Mouse (Mus musculus) forebrain, embryonic 12.5 days (tissue): Measurements from ENCODE around the gene Asb7. TPM values are rescaled to one million over a fixed set of nuclear protein-coding genes. Genes with fewer than 3 reads are reported as not detected.

Source experiments
- ATAC-seq: fragments of 200-750 bp; cut with Nextera tagmentation; 2 replicates; pipeline ENCODE4 v1.8.0; 2017; ENCODE audit warnings: moderate TSS enrichment; ENCODE audit not compliant: low FRiP score
- H3K27ac ChIP-seq: fragments of 300-500 bp; sonication (generic); 2 replicates; pipeline ENCODE4 v1.5.1; 2016; ENCODE audit warnings: mild to moderate bottlenecking
- H3K27me3 ChIP-seq: fragments of 300-500 bp; sonication (generic); 2 replicates; pipeline ENCODE4 v1.6.1; 2016; ENCODE audit warnings: mild to moderate bottlenecking
- H3K36me3 ChIP-seq: fragments of 300-500 bp; sonication (generic); replicated peaks from 2 replicates; pipeline ENCODE4 v1.6.1; 2016; ENCODE audit warnings: mild to moderate bottlenecking
- H3K4me1 ChIP-seq: fragments of 300-500 bp; sonication (generic); 2 replicates; pipeline ENCODE4 v1.6.1; 2016
- H3K4me2 ChIP-seq: fragments of 300-500 bp; sonication (generic); 2 replicates; pipeline ENCODE4 v1.6.1; 2016; ENCODE audit warnings: mild to moderate bottlenecking, moderate library complexity
- H3K4me3 ChIP-seq: fragments of 300-500 bp; sonication (generic); replicated peaks from 2 replicates; pipeline ENCODE4 v1.5.1; 2016; ENCODE audit warnings: mild to moderate bottlenecking
- H3K9ac ChIP-seq: fragments of 300-500 bp; sonication (generic); 2 replicates; pipeline ENCODE4 v1.6.1; 2016; ENCODE audit warnings: mild to moderate bottlenecking
- H3K9me3 ChIP-seq: fragments of 300-500 bp; sonication (generic); 2 replicates; pipeline ENCODE4 v1.6.1; 2016
- WGBS: fragments of 180-500 bp; shearing (Covaris S2); methylation state at CpG from one replicate; pipeline ENCODE4 v1.1.7; 2016; 5-methylcytosine and 5-hydroxymethylcytosine counted together
- polyA plus RNA-seq: library from polyadenylated mRNA; unstranded; fragments of >200 nt; fragmentation: Nextera tagmentation; extraction: Ambion mirVana; gene quantifications from 2 replicates; pipeline ENCODE4 v1.2.1, GENCODE M21; 2016

Asb7 gene
- polyA plus RNA-seq, 1 experiment from 2014 or later = 18.5 TPM

GRCm38 (mm10) chr7:66694467-66694866 lies 5.1 kb upstream of the Asb7 start:
- Histone ChIP-seq H3K27ac (no peak overlapping the region), H3K4me1 (peaks cover 4% of the 10 kb centered on the region), H3K36me3 (peaks cover 6% of the 10 kb centered on the region; the same call in 1 of the 2 replicates), H3K9me3 (no peaks in the 10 kb centered on the region), H3K9ac (no peak overlapping the region), H3K4me2 (no peak overlapping the region), H3K27me3 (no peaks in the 10 kb centered on the region), H3K4me3 (no peak overlapping the region)
- WGBS = 83% methylated on average over 7 of the region's 7 CpGs
- no peak for ATAC-seq

DNA sequence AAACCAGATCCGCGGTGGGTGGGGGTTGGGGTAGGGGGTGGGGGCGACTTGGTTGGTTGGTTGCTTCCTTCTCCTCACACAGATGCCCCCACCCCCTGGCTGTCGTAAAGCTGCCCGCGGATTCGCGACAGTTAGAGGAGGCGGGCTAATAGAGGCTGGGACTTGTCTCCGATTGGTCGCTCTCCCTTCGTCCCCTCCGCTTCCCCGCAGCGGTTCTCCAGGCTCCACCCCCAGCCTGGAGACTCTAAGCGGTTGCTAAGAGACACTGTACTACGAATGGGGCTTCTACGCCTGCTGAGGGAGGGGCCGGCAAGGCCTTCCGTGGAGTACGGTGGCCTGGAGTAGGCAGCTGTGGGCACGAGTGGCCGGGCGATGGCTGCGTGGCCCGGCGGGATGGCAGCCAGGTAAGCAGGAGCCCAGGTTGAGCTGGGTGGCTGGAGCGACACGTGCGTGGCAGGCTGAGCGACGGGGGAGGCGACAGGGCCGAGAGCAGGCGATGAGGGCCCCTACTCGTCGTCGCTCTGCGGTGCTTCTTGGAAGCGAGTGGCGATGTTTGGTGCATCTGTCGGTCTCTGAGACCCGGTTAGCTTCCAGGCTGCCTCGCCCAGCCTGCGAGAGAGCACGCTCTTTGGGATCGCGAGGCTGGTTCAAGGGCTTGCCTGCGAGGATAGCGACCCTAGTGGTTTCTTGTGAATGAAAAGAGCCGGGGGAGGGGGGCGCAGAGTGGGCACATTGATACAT lies 394 bp upstream of the Asb7 start, which contains the start of gene Lins1:
TSS of gene Lins1 (plus strand) at position 270 of the 741 bp plus-strand sequence.
- Histone ChIP-seq H3K27me3 (no peaks in the 10 kb centered on the region), H3K27ac (peak within 1 kb of the TSS; percentile 93), H3K36me3 (no peaks in the 10 kb centered on the region), H3K4me3 (peak within 1 kb of the TSS; percentile 77), H3K4me2 (peak within 1 kb of the TSS; percentile 97), H3K9ac (peak within 1 kb of the TSS; percentile 78), H3K4me1 (peaks cover 12% of the 10 kb centered on the region), H3K9me3 (no peaks in the 10 kb centered on the region)
- peak; percentile 99 for ATAC-seq
- under 1% methylated on average over 52 of the region's 52 CpGs for WGBS

- H3K27ac ChIP-seq = no peak overlapping the region
- peak overlapping the region; percentile 77 for H3K4me3 ChIP-seq
- H3K4me1 ChIP-seq = peaks cover 12% of the 10 kb centered on the region
- H3K9ac ChIP-seq = peak overlapping the region; percentile 78
- peak overlapping the region; percentile 97 for H3K4me2 ChIP-seq
- ATAC-seq = no peak
- H3K27me3 ChIP-seq = no peaks in the 10 kb centered on the region
- WGBS = 1% methylated on average over 5 of the region's 5 CpGs
- no peaks in the 10 kb centered on the region for H3K36me3 ChIP-seq
- H3K9me3 ChIP-seq = no peaks in the 10 kb centered on the region
These were observed 675 bp downstream of the Asb7 start for GRCm38 (mm10) chr7:66688721-66689120.

- no peak for ATAC-seq
- H3K27ac ChIP-seq = no peak overlapping the region
- no peak overlapping the region for H3K4me3 ChIP-seq
- H3K9ac ChIP-seq = no peak overlapping the region
- peaks cover 48% of the 10 kb centered on the region for H3K36me3 ChIP-seq
- 91% methylated on average over 5 of the region's 5 CpGs for WGBS
- no peaks in the 10 kb centered on the region; the same call in 1 of the 2 replicates for H3K4me1 ChIP-seq
- H3K4me2 ChIP-seq = no peak overlapping the region
- H3K9me3 ChIP-seq = no peaks in the 10 kb centered on the region
- no peaks in the 10 kb centered on the region for H3K27me3 ChIP-seq
These were observed 7.1 kb downstream of the Asb7 start for GRCm38 (mm10) chr7:66682119-66682863.

- Histone ChIP-seq H3K4me2 (no peak overlapping the region), H3K9me3 (no peaks in the 10 kb centered on the region), H3K4me3 (no peak overlapping the region), H3K36me3 (peaks cover 95% of the 10 kb centered on the region), H3K27me3 (no peaks in the 10 kb centered on the region), H3K4me1 (no peaks in the 10 kb centered on the region), H3K9ac (no peak overlapping the region), H3K27ac (no peak overlapping the region)
- ATAC-seq = no peak
- 91% methylated on average over 2 of the region's 2 CpGs for WGBS
These were observed 13.6 kb downstream of the Asb7 start for GRCm38 (mm10) chr7:66675800-66676199.

GRCm38 (mm10) chr7:66667064-66667463 lies 22.3 kb downstream of the Asb7 start:
- H3K9ac ChIP-seq = no peak overlapping the region
- no peaks in the 10 kb centered on the region for H3K4me1 ChIP-seq
- no peak for ATAC-seq
- no peak overlapping the region for H3K4me2 ChIP-seq
- H3K9me3 ChIP-seq = 0 out of 2 replicates have a peak, but pooled peaks cover 12% of the 10 kb centered on the region
- no peak overlapping the region for H3K4me3 ChIP-seq
- H3K36me3 ChIP-seq = peaks cover 32% of the 10 kb centered on the region
- H3K27ac ChIP-seq = no peak overlapping the region
- H3K27me3 ChIP-seq = no peaks in the 10 kb centered on the region

- no peak for ATAC-seq
- H3K9ac ChIP-seq = no peak overlapping the region
- 0 out of 2 replicates have a peak, but pooled peaks cover 8% of the 10 kb centered on the region for H3K9me3 ChIP-seq
- no peaks in the 10 kb centered on the region for H3K4me1 ChIP-seq
- no peaks in the 10 kb centered on the region for H3K27me3 ChIP-seq
- no peak overlapping the region for H3K4me2 ChIP-seq
- no peak overlapping the region for H3K27ac ChIP-seq
- 96% methylated on average over 3 of the region's 3 CpGs for WGBS
- peaks cover 21% of the 10 kb centered on the region for H3K36me3 ChIP-seq
- no peak overlapping the region for H3K4me3 ChIP-seq
These were observed 25.8 kb downstream of the Asb7 start for GRCm38 (mm10) chr7:66663548-66663947.

GRCm38 (mm10) chr7:66661572-66661971 lies 27.8 kb downstream of the Asb7 start:
- Histone ChIP-seq H3K36me3 (peaks cover 36% of the 10 kb centered on the region), H3K4me2 (0 out of 2 replicates have a peak overlapping the region, but pooled peaks have one; percentile 31), H3K4me1 (no peaks in the 10 kb centered on the region), H3K9ac (no peak overlapping the region), H3K4me3 (0 out of 2 replicates have a peak overlapping the region, but pooled peaks have one; percentile 7), H3K9me3 (no peaks in the 10 kb centered on the region), H3K27ac (no peak overlapping the region), H3K27me3 (no peaks in the 10 kb centered on the region)
- WGBS = 23% methylated on average over 8 of the region's 8 CpGs
- ATAC-seq = peak; percentile 44; the same call in 1 of the 2 replicates

GRCm38 (mm10) chr7:66660972-66661371 lies 28.4 kb downstream of the Asb7 start:
- Histone ChIP-seq H3K27ac (no peak overlapping the region), H3K4me3 (no peak overlapping the region), H3K36me3 (peaks cover 37% of the 10 kb centered on the region), H3K4me1 (no peaks in the 10 kb centered on the region), H3K27me3 (no peaks in the 10 kb centered on the region), H3K4me2 (no peak overlapping the region), H3K9me3 (no peaks in the 10 kb centered on the region), H3K9ac (no peak overlapping the region)
- no peak for ATAC-seq
- 90% methylated on average over 8 of the region's 8 CpGs for WGBS

DNA sequence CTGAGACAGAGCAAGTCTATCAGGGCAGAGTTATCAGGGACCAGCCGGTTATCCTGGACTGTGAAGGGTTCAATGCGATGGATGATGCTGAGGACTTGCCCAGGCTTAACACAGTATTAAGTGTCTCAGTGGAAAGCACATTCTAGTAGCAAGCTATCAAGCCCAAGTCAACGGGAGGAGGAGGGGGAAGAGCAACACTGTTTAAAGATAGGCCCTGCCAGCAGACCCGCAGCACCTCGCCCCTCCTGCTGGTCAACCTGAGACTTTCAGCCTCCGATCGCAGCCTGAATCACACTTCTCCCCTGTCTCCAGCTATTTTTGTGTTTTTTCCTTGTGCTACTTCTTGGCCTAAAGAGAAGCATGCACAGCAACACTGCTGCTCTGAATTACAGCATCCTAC lies 29.1 kb downstream of the Asb7 start:
- Histone ChIP-seq H3K9me3 (no peaks in the 10 kb centered on the region), H3K27me3 (no peaks in the 10 kb centered on the region), H3K4me3 (no peak overlapping the region), H3K27ac (no peak overlapping the region), H3K4me2 (no peak overlapping the region), H3K36me3 (peaks cover 43% of the 10 kb centered on the region), H3K9ac (no peak overlapping the region), H3K4me1 (no peaks in the 10 kb centered on the region)
- no peak for ATAC-seq
- 79% methylated on average over 7 of the region's 7 CpGs for WGBS

GRCm38 (mm10) chr7:66655471-66655870 lies 33.9 kb downstream of the Asb7 start:
- no peak overlapping the region for H3K4me2 ChIP-seq
- no peaks in the 10 kb centered on the region for H3K9me3 ChIP-seq
- ATAC-seq = no peak
- WGBS = 87% methylated on average over 9 of the region's 9 CpGs
- H3K36me3 ChIP-seq = peaks cover 55% of the 10 kb centered on the region
- H3K9ac ChIP-seq = no peak overlapping the region
- H3K4me1 ChIP-seq = no peaks in the 10 kb centered on the region
- H3K27ac ChIP-seq = no peak overlapping the region
- no peak overlapping the region for H3K4me3 ChIP-seq
- H3K27me3 ChIP-seq = no peaks in the 10 kb centered on the region

GRCm38 (mm10) chr7:66653596-66653995 lies 35.8 kb downstream of the Asb7 start:
- no peaks in the 10 kb centered on the region for H3K4me1 ChIP-seq
- no peak overlapping the region for H3K4me2 ChIP-seq
- no peak overlapping the region for H3K4me3 ChIP-seq
- no peaks in the 10 kb centered on the region for H3K9me3 ChIP-seq
- no peaks in the 10 kb centered on the region for H3K27me3 ChIP-seq
- no peak for ATAC-seq
- no peak overlapping the region for H3K9ac ChIP-seq
- H3K36me3 ChIP-seq = peaks cover 44% of the 10 kb centered on the region
- 91% methylated on average over 9 of the region's 9 CpGs for WGBS
- no peak overlapping the region for H3K27ac ChIP-seq
